Comparison of ENCODE assay signal across 17 mouse cellular contexts in genomic region chr6:50818891-50819541, GRCm38 (mm10).
DNase-seq lines count a peak whose midpoint lies in the region; ATAC-seq and TF ChIP-seq lines count a peak whose summit lies in the region.
"Had no signal": no experiment of that assay in that cellular context is flagged by ENCODE, and none has a peak within 500 bp of the region (broad histone marks: within the 10 kb centered on the region; RNA-seq: fewer than 3 reads in every experiment).

No protein-coding gene starts in this region.

- H3K4me1 ChIP-seq in forebrain, embryonic 10.5 days: peaks cover 48% of the 10 kb centered on the region
- H3K4me1 ChIP-seq in forebrain, postnatal 0 days (ENCODE audit: insufficient read depth): peaks cover 4% of the 10 kb centered on the region; the same call in 1 of the 2 replicates
- peaks cover 27% of the 10 kb centered on the region for H3K4me1 ChIP-seq in kidney, postnatal 0 days (replicated peaks; ENCODE audit: insufficient read depth, low read length)
- H3K4me1 ChIP-seq in intestine, embryonic 16.5 days (ENCODE audit: control insufficient read depth, insufficient read depth, low read length): peaks cover 11% of the 10 kb centered on the region

- ATAC-seq in forebrain, postnatal 0 days: no peak
- peak; percentile 53; the same call in 1 of the 2 replicates for ATAC-seq in kidney, postnatal 0 days (replicated peaks; ENCODE audit: low FRiP score, low read depth)
- 0 out of 2 replicates have a peak, but pooled peaks have one; percentile 41 for ATAC-seq in intestine, embryonic 16.5 days
- ATAC-seq: forebrain, embryonic 13.5 days; liver, embryonic 12.5 days; Patski had no signal

- H3K27me3 ChIP-seq in forebrain, embryonic 10.5 days (ENCODE audit: poor library complexity, severe bottlenecking): peaks cover 57% of the 10 kb centered on the region
- no peaks in the 10 kb centered on the region for H3K27me3 ChIP-seq in forebrain, postnatal 0 days (ENCODE audit: insufficient read depth, low read length)
- H3K27me3 ChIP-seq in kidney, postnatal 0 days (ENCODE audit: insufficient read depth, low read length): no peaks in the 10 kb centered on the region
- no peaks in the 10 kb centered on the region for H3K27me3 ChIP-seq in intestine, embryonic 16.5 days (replicated peaks; ENCODE audit: control insufficient read depth, insufficient read depth, low read length)

- H3K9ac ChIP-seq in forebrain, postnatal 0 days: no peak overlapping the region
- no peak overlapping the region for H3K9ac ChIP-seq in kidney, postnatal 0 days (ENCODE audit: low read depth, low read length)
- no peak overlapping the region for H3K9ac ChIP-seq in intestine, embryonic 16.5 days (ENCODE audit: low read depth, low read length)
- H3K9ac ChIP-seq: forebrain, embryonic 13.5 days; heart, embryonic 13.5 days; liver, embryonic 12.5 days had no signal

- no peaks in the 10 kb centered on the region for H3K36me3 ChIP-seq in forebrain, embryonic 10.5 days (replicated peaks)
- H3K36me3 ChIP-seq in forebrain, postnatal 0 days (ENCODE audit: insufficient read depth): no peaks in the 10 kb centered on the region
- no peaks in the 10 kb centered on the region for H3K36me3 ChIP-seq in kidney, postnatal 0 days (ENCODE audit: insufficient read depth, low read length)
- no peaks in the 10 kb centered on the region for H3K36me3 ChIP-seq in intestine, embryonic 16.5 days (ENCODE audit: control insufficient read depth, insufficient read depth, low read length)
- H3K36me3 ChIP-seq: heart, embryonic 13.5 days; liver, embryonic 12.5 days had no signal

- H3K9me3 ChIP-seq in forebrain, embryonic 10.5 days: no peaks in the 10 kb centered on the region
- H3K9me3 ChIP-seq in forebrain, postnatal 0 days (ENCODE audit: low read length): no peaks in the 10 kb centered on the region
- H3K9me3 ChIP-seq in kidney, postnatal 0 days (replicated peaks; ENCODE audit: low read length): no peaks in the 10 kb centered on the region
- no peaks in the 10 kb centered on the region for H3K9me3 ChIP-seq in intestine, embryonic 16.5 days (ENCODE audit: control insufficient read depth, low read length)
- H3K9me3 ChIP-seq: heart, embryonic 13.5 days; liver, embryonic 12.5 days; megakaryocyte, embryonic 14.5 days had no signal

- intact Hi-C loops in left cerebral cortex, postnatal 14 days (cut with DNase I): no loop called here

- no peak overlapping the region for H3K4me3 ChIP-seq in forebrain, embryonic 10.5 days
- no peak overlapping the region for H3K4me3 ChIP-seq in forebrain, postnatal 0 days (ENCODE audit: low read depth, low read length)
- H3K4me3 ChIP-seq in kidney, postnatal 0 days (replicated peaks; ENCODE audit: low read depth, low read length): no peak overlapping the region
- no peak overlapping the region for H3K4me3 ChIP-seq in intestine, embryonic 16.5 days (ENCODE audit: low read length)
- H3K4me3 ChIP-seq: forebrain, embryonic 13.5 days; heart, embryonic 13.5 days; left cerebral cortex, adult 2 months; liver, embryonic 12.5 days; megakaryocyte, embryonic 14.5 days had no signal

- TF ChIP-seq CTCF in forebrain, postnatal 0 days (IDR thresholded peaks at IDR 0.05; ENCODE audit: low read depth): no peak
- 0 out of 2 replicates have a peak, but pooled peaks have one; percentile 7 for TF ChIP-seq CTCF in kidney, postnatal 0 days (IDR thresholded peaks at IDR 0.05; ENCODE audit: low read depth)

- 72% methylated on average over 10 of the region's 10 CpGs for WGBS in forebrain, embryonic 10.5 days
- 68% methylated on average over 10 of the region's 10 CpGs for WGBS in forebrain, postnatal 0 days
- 25% methylated on average over 10 of the region's 10 CpGs for WGBS in kidney, postnatal 0 days
- 54% methylated on average over 10 of the region's 10 CpGs for WGBS in intestine, embryonic 16.5 days

- H3K4me2 ChIP-seq in forebrain, postnatal 0 days (ENCODE audit: low read depth): no peak overlapping the region
- H3K4me2 ChIP-seq in kidney, postnatal 0 days (ENCODE audit: low read length): no peak overlapping the region
- no peak overlapping the region for H3K4me2 ChIP-seq in intestine, embryonic 16.5 days (ENCODE audit: low read depth, low read length)
- H3K4me2 ChIP-seq: forebrain, embryonic 13.5 days; heart, embryonic 13.5 days; liver, embryonic 12.5 days had no signal

- no peak for DNase-seq in forebrain, embryonic 10.5 days (ENCODE audit: extremely low spot score, low spot score)
- no peak for DNase-seq in forebrain, postnatal 0 days
- DNase-seq in kidney, postnatal 0 days (ENCODE audit: low spot score): peak; percentile 96
- no peak for DNase-seq in kidney, adult 11 months
- peak; percentile 14 for DNase-seq in brain, adult 2 months (ENCODE audit: low read depth, low spot score)
- no peak for DNase-seq in left cerebral cortex, postnatal 14 days (ENCODE audit: low spot score in 2 of 2)
- no peak for DNase-seq in spleen, postnatal 14 days (ENCODE audit: low spot score in 2 of 2)
- DNase-seq: cerebellum, adult 11-12 months; right cerebral cortex, adult 18-20 months; spleen, adult 18-20 months had no signal

- H3K27ac ChIP-seq in forebrain, embryonic 10.5 days: peak overlapping the region; percentile 71
- H3K27ac ChIP-seq in forebrain, postnatal 0 days (ENCODE audit: low read depth, low read length): no peak overlapping the region
- H3K27ac ChIP-seq in kidney, postnatal 0 days: peak overlapping the region; percentile 82
- 0 out of 2 replicates have a peak overlapping the region, but pooled peaks have one; percentile 17 for H3K27ac ChIP-seq in intestine, embryonic 16.5 days (ENCODE audit: low read length)
- H3K27ac ChIP-seq: forebrain, embryonic 13.5 days; heart, embryonic 13.5 days; left cerebral cortex, adult 2 months; liver, embryonic 12.5 days had no signal

Comparison
In these comparisons a context has a peak if more than half of its experiments do, and no peak if none do; other contexts are left out.
1. DNase-seq: peak in kidney, postnatal 0 days (single experiment) and brain, adult 2 months (single experiment); none in forebrain, embryonic 10.5 days (single experiment), forebrain, postnatal 0 days (single experiment), kidney, adult 11 months (single experiment), left cerebral cortex, postnatal 14 days (0 of 2) and spleen, postnatal 14 days (0 of 2).